Mouse (Mus musculus) testis, adult 2 months (tissue): Measurements from ENCODE around the gene Git2.

Experiments used
- CTCF ChIP-seq: fragments of 200-500 bp; IDR thresholded peaks from 2 replicates; pipeline ENCODE4 v1.5.1; 2012; ENCODE audit warnings: low read depth, mild to moderate bottlenecking, inconsistent platforms, low read length, moderate library complexity; ENCODE audit not compliant: control insufficient read depth, insufficient read depth, insufficient replicate concordance
- POLR2A ChIP-seq: fragments of 200-500 bp; IDR thresholded peaks from 2 replicates; pipeline ENCODE4 v1.6.1; 2012; ENCODE audit warnings: low read depth, mild to moderate bottlenecking, inconsistent platforms, low read length, moderate library complexity; ENCODE audit not compliant: control insufficient read depth

GRCm38 (mm10) chr5:114702403-114703392, 72.6 kb downstream of the Git2 start:
- TF ChIP-seq POLR2A = no peak
- TF ChIP-seq CTCF = peak; percentile 27; the same call in 1 of the 2 replicates
